Mouse (Mus musculus) forebrain, embryonic 10.5 days (tissue): ENCODE results near the gene Tpcn2. TPM values are rescaled to one million over a fixed set of nuclear protein-coding genes. Genes with fewer than 3 reads are reported as not detected.

ENCODE experiments used
- DNase-seq: peaks from one replicate; pipeline ENCODE4 v3.0.0-alpha.2; 2017; ENCODE audit warnings: low spot score; ENCODE audit errors: extremely low spot score
- H3K27ac ChIP-seq: fragments of 300-500 bp; sonication (generic); 2 replicates; pipeline ENCODE4 v1.5.1; 2016; ENCODE audit warnings: mild to moderate bottlenecking
- H3K27me3 ChIP-seq: fragments of 300-500 bp; sonication (generic); 2 replicates; pipeline ENCODE4 v1.6.1; 2016; ENCODE audit warnings: mild to moderate bottlenecking; ENCODE audit not compliant: poor library complexity, severe bottlenecking
- H3K36me3 ChIP-seq: fragments of 300-500 bp; sonication (generic); replicated peaks from 2 replicates; pipeline ENCODE4 v1.6.1; 2016; ENCODE audit warnings: mild to moderate bottlenecking, moderate library complexity
- H3K4me1 ChIP-seq: fragments of 300-500 bp; sonication (generic); 2 replicates; pipeline ENCODE4 v1.6.1; 2016
- H3K4me3 ChIP-seq: fragments of 300-500 bp; sonication (generic); 2 replicates; pipeline ENCODE4 v1.5.1; 2016; ENCODE audit warnings: mild to moderate bottlenecking, moderate library complexity
- H3K9me3 ChIP-seq: fragments of 300-500 bp; sonication (generic); 2 replicates; pipeline ENCODE4 v1.6.1; 2016; ENCODE audit warnings: mild to moderate bottlenecking, moderate library complexity
- WGBS: fragments of 180-500 bp; shearing (Covaris S2); methylation state at CpG from one replicate; pipeline ENCODE4 v1.1.7; 2016; 5-methylcytosine and 5-hydroxymethylcytosine counted together
- polyA plus RNA-seq: library from polyadenylated mRNA; unstranded; fragments of >200 nt; fragmentation: Nextera tagmentation; extraction: Ambion mirVana; gene quantifications from 2 replicates; pipeline ENCODE4 v1.2.1, GENCODE M21; 2016

Gene Tpcn2
- polyA plus RNA-seq, 1 experiment from 2014 or later, result 5.9 TPM

DNA sequence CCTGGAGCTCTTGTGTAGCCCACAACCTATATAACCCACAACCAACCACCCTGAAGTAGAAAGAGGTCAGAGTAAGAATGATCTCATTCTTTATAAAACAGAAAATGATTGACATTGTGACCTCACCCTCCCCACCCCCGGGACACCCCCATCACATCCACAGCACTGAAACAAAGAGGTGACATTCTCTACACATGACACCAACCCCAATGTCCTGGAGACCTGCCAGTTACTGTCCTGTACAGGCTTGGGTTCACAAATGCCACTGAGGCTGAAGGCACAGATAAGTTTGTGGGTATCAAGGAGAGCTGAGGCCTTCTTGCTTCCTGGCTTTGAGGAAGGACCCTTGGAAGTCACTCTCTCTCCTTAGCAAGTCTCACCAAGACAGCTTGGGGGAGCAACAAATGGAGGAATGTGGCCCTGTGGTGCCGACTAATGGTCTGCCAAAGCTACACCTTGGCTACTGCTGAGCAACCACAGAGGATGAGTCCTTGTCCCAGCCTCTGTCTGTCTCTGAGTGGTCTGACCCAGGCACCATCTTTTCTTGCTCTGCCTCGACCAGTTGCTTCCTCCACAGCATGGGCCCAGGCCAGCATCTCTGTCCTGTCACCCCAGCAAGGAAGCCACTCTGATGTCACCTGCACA, 29.7 kb downstream of the Tpcn2 start:
- 80% methylated on average over 3 of the region's 3 CpGs for WGBS
- Histone ChIP-seq H3K27me3 (no peaks in the 10 kb centered on the region), H3K4me1 (peaks cover 11% of the 10 kb centered on the region), H3K27ac (no peak overlapping the region), H3K36me3 (peaks cover 17% of the 10 kb centered on the region; the same call in 1 of the 2 replicates), H3K4me3 (no peak overlapping the region), H3K9me3 (no peaks in the 10 kb centered on the region)
- DNase-seq, result no peak

DNA sequence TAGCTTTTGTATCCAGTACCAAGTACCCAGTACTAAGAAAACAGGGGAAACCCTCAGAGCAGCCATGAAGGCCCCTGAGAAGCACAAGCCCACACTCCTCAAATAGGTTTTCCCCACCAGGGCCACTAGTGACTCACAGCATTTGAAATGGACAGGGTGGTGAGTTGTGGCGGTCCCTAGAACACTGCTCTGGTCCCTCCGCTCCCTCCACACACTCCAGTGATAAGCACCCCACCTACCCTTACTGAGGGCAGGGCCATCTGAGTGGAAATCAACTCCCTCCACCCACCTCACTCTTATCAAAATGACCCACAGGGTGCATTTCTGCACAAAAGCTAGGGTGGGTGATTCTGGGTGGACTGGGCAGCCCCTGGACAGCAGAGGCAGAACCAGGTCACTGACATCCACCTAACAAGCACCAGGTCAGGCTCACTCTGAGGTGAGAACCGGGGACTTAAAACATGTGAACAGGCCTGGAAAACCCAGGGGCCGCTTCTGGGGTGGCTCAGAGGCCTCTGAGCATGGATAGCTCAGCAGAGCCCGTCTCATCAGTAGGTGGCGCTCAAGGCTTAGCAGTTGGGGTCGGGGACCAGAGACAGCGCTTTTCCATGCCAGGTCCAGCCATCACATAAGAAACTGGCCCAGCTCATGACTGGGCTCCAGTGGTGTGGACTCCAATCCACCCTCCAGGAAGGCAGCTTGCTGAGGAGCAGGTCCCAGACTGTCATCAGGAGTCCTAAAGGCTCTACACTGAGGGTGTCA, 30.9 kb downstream of the Tpcn2 start:
- peaks cover 16% of the 10 kb centered on the region; the same call in 1 of the 2 replicates for H3K36me3 ChIP-seq
- H3K9me3 ChIP-seq, result no peaks in the 10 kb centered on the region
- H3K27ac ChIP-seq, result peak overlapping the region; percentile 26; the same call in 1 of the 2 replicates
- no peaks in the 10 kb centered on the region for H3K27me3 ChIP-seq
- peak; percentile 76 for DNase-seq
- H3K4me1 ChIP-seq, result peaks cover 11% of the 10 kb centered on the region
- no peak overlapping the region for H3K4me3 ChIP-seq
- WGBS, result 28% methylated on average over 8 of the region's 8 CpGs

DNA sequence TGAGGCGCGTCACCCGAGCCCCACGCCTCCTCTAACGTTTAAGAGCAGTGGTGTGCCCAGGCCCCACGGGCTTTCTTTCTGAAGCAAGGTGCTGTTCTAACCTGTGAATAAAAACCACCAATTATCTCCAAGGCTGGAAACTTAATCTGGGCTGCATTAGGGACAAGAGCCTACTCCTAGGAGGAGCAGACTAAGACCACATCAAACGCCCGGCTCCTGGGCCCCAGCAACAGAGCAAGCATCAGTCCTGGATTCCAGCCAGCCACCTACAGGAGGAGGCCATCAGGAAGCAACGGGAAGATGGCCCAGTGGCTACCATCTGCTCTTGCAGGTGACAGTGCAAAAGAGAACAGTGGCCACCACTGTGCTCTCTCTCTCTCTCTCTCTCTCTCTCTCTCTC, 33.6 kb downstream of the Tpcn2 start:
- Histone ChIP-seq H3K27me3 (no peaks in the 10 kb centered on the region), H3K4me3 (no peak overlapping the region), H3K36me3 (no peaks in the 10 kb centered on the region; the same call in 1 of the 2 replicates), H3K27ac (no peak overlapping the region), H3K9me3 (no peaks in the 10 kb centered on the region), H3K4me1 (peaks cover 11% of the 10 kb centered on the region)
- 78% methylated on average over 9 of the region's 9 CpGs for WGBS
- no peak for DNase-seq

DNA sequence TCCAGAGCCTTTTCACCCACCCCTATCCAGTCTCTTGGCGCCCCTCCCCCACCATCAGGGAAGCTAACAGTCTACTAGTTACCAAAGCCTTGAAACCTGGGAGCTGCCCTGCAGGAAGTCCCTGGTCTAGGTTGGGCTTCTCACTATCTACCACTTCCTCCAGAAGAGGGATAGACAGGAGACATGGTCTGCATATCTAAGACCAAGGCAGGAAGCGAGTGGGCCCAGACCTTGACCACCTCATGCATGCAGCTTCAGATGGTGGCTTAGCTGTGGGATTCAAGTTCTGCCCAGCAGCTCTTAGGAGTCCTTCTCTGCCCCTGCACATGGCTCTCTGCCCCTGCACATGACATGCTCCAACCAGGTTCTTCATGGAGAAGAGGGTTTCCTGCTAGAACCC, 34.9 kb downstream of the Tpcn2 start:
- H3K9me3 ChIP-seq, result no peaks in the 10 kb centered on the region
- peaks cover 8% of the 10 kb centered on the region for H3K27me3 ChIP-seq
- peaks cover 11% of the 10 kb centered on the region for H3K4me1 ChIP-seq
- DNase-seq, result no peak
- WGBS, result 73% methylated on average over 2 of the region's 2 CpGs
- H3K36me3 ChIP-seq, result no peaks in the 10 kb centered on the region
- no peak overlapping the region for H3K27ac ChIP-seq
- no peak overlapping the region for H3K4me3 ChIP-seq

DNA sequence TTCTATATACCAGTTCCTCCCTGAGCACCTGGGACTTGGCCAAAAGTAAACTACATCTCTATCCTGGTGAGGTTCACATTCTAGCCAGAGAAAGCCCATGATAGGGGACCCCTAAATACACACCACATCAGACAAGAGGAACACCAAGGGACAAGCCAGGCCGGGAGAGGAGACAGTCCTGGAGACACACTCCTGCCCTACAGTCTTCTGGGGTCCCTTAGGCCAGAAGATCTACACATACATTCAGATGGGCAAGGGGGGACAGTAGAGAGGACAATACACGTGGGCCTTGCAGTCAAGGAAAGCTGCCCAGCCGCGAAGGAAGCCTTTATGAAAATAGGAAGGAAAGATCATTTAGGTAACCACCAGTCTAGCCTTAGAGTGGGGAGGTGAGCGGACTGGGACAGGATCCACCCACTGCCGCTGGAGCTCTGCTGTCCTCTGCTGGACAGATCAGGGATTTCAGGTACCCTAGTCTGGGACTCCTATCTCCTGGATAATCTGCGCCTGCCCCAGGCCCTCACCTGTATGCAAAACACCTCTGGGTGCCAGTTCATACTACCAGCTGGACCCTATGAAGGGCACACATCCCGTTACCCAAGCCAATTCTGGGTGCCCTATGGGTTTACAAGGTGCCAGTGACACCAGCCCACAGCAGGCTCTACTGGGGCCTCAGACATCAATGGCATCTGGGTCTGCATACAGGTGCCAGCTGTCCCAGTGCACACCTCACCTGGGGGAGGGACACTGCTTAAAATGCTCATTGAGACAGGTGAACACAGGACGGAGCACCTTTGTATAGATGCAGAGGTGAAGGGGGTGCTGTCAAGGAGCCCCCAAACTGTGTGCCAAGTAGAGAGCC, 40.7 kb downstream of the Tpcn2 start:
- 19% methylated on average over 9 of the region's 9 CpGs for WGBS
- DNase-seq, result peak; percentile 80
- peaks cover 19% of the 10 kb centered on the region for H3K27me3 ChIP-seq
- 0 out of 2 replicates have a peak overlapping the region, but pooled peaks have one; percentile 0 for H3K4me3 ChIP-seq
- peak overlapping the region; percentile 66 for H3K27ac ChIP-seq
- H3K9me3 ChIP-seq, result no peaks in the 10 kb centered on the region
- H3K4me1 ChIP-seq, result peaks cover 20% of the 10 kb centered on the region
- H3K36me3 ChIP-seq, result no peaks in the 10 kb centered on the region

DNA sequence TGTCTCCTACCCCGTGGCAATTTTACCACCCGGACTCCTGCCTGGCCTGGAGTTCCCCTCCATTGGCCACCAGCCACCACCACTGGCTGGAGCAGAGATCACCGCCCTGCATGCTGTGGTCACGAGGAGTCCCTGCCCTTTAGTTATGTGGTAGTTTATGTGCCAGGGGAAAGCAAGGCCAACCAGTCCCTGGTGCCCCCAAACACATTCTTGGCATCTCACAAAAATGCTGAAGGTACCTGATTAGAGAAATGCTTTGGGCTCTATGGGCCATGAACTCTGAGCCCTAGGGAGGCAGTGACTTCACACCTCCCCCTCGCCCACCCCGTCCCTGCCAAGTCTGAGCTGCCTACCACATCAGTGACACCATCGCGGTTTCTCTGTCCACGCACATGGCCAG, 41.8 kb downstream of the Tpcn2 start:
- H3K27ac ChIP-seq, result 0 out of 2 replicates have a peak overlapping the region, but pooled peaks have one; percentile 0
- H3K4me3 ChIP-seq, result no peak overlapping the region
- WGBS, result 90% methylated on average over 9 of the region's 9 CpGs
- H3K36me3 ChIP-seq, result no peaks in the 10 kb centered on the region
- no peak for DNase-seq
- H3K27me3 ChIP-seq, result peaks cover 19% of the 10 kb centered on the region
- no peaks in the 10 kb centered on the region for H3K9me3 ChIP-seq
- peaks cover 20% of the 10 kb centered on the region for H3K4me1 ChIP-seq

DNA sequence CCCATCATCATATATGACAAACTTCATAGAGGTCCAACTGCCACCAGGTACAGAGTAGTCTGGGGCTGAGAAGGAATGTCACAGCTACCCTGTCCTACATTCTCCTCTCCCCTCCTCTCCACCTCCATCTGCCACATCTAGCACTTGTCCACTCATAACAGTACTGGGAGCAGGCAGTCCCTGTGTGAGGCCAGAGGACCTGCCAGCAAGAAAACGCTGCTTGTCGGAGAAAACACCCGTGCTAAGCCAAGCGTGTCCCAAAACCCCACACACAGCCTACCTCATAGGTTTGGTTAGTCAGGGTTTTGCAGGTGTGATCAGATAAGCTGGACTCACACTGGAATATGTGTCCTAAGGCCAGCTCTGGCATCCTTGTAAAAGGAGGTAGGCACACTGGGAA, 42.9 kb downstream of the Tpcn2 start:
- Histone ChIP-seq H3K27me3 (peaks cover 19% of the 10 kb centered on the region), H3K4me1 (peaks cover 20% of the 10 kb centered on the region), H3K4me3 (no peak overlapping the region), H3K9me3 (no peaks in the 10 kb centered on the region), H3K27ac (0 out of 2 replicates have a peak overlapping the region, but pooled peaks have one; percentile 35), H3K36me3 (no peaks in the 10 kb centered on the region)
- WGBS, result 85% methylated on average over 4 of the region's 4 CpGs
- no peak for DNase-seq

DNA sequence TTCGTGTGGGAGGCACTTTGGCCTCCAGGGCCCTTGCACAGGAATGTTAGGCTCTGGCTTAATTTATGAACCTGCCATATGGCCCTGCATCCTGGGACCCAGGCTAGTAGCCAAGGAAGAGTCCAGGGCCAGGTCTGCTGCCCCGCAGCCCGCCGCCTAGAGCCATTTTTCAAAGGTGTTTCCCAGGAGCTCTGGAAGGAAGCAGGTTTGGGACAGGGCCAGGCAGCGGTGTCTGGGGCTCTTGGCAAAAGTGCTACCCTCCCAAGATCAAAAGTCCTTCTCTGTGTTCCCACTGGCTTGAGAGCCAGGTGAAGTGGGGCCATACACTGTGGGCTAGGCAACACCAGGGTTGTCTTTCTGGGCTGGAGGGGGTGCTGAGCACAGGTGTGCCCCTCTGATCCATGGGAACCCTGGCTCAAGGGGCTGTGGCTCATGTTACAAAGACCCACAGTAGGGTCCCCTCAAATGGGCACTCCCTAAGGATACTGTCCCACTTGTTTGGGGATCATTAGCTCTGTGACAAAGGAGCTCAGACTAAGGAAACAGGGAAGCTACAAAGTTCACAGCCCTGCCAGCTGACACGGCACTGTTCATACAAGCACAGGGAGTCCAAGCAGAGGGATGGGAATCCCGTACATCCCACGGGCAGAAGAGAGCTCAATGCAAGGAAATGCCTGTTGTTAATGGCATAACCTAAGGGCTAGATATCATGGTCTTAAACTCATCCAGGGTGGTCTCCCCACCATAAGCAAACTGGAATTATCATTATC, 43.9 kb downstream of the Tpcn2 start:
- Histone ChIP-seq H3K36me3 (no peaks in the 10 kb centered on the region), H3K4me3 (no peak overlapping the region), H3K27ac (peak overlapping the region; percentile 56), H3K27me3 (peaks cover 19% of the 10 kb centered on the region), H3K9me3 (no peaks in the 10 kb centered on the region), H3K4me1 (peaks cover 20% of the 10 kb centered on the region)
- DNase-seq, result no peak
- WGBS, result 81% methylated on average over 8 of the region's 8 CpGs

DNA sequence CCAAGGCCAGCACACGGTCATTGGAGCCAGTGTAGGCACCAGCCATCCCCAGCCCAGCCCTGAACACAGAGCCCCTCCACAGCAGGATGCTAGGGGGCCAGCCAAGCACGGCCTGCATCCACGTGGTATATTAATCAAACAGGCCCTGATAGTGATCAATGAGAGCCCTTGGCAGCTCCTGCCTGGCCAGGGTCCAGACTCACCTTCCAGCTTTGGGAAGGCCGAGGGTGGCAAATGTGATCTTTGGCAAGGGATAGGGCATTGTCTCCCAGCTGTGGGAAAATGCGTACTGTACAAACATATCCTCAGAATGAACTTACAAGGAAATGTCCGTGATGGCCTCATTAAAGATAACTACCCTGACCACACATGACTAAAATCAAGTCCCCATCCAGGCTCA, 44.7 kb downstream of the Tpcn2 start:
- DNase-seq, result no peak
- H3K4me3 ChIP-seq, result no peak overlapping the region
- peaks cover 20% of the 10 kb centered on the region for H3K4me1 ChIP-seq
- H3K9me3 ChIP-seq, result no peaks in the 10 kb centered on the region
- H3K36me3 ChIP-seq, result no peaks in the 10 kb centered on the region
- WGBS, result 84% methylated on average over 6 of the region's 6 CpGs
- peak overlapping the region; percentile 56 for H3K27ac ChIP-seq
- peaks cover 13% of the 10 kb centered on the region for H3K27me3 ChIP-seq

DNA sequence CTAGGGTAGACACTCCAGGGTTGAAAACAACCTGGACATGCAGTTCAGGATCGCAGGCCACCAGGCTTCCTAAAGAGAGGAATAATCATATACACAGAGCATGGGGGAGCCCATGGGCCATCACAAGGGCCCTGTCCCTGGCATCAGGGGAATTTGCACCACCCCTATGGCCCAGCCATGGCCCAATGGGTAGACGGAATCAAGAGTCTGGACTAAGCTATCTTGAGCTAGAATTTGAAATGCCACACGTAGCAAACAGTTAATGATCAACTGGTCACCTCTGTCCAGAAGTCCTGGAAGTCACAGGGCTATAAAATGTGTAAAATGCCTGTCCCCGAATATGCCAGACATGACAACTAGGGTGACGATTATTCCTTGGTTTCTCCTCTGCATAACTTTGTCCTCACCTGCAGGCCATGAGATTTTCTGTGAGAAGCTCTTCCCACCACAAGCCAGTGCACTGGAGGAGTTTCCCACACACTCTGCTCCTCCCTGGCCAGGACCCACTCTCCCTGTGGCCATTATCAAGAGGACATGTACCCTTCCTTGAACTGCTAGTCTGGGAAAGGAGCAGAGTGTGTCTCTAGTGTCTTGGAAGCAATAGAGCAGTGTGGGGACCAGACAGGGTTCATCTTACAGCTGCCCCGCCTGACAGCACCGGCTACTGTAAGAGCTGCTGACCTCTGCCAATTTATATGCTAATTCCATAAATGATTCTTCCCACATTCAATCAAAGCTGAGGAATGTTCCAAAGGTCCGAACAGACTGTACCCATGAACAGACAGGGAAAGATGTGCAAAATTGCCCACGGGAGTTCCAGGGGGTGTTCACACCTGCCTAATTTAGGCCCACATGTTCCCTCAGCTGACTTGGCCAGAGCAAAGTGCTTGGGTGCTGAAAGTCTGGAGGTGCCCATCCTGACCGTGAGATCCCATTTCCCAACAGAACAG, 48.7 kb downstream of the Tpcn2 start:
- Histone ChIP-seq H3K4me1 (peaks cover 18% of the 10 kb centered on the region), H3K36me3 (no peaks in the 10 kb centered on the region), H3K27ac (no peak overlapping the region), H3K27me3 (peaks cover 4% of the 10 kb centered on the region; the same call in 1 of the 2 replicates), H3K4me3 (no peak overlapping the region), H3K9me3 (no peaks in the 10 kb centered on the region)
- WGBS, result 86% methylated on average over 10 of the region's 10 CpGs
- no peak for DNase-seq

DNA sequence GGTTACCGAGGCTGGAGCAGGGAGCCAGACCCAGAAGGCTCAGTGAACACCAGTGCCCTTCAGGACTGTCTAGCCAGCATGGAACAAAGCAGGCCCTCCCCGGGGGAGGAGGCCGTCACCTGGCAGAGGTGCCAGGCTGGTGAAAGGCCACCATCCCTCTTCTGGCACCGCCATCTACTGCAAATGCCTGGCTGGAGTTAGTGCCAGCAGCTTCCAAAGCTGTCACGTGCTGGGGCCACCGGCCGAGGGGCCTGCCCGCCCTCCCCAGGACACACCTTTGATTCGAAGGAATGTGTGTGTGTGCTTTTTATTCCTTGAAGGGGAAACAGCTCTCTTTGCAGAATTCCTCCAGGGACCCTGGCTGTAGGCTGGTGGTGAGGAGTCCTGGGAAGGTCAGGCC, 52.2 kb downstream of the Tpcn2 start:
- no peak for DNase-seq
- peaks cover 13% of the 10 kb centered on the region for H3K4me1 ChIP-seq
- no peaks in the 10 kb centered on the region for H3K9me3 ChIP-seq
- peaks cover 4% of the 10 kb centered on the region; the same call in 1 of the 2 replicates for H3K27me3 ChIP-seq
- 87% methylated on average over 9 of the region's 9 CpGs for WGBS
- peak overlapping the region; percentile 48; the same call in 1 of the 2 replicates for H3K27ac ChIP-seq
- H3K4me3 ChIP-seq, result no peak overlapping the region
- H3K36me3 ChIP-seq, result no peaks in the 10 kb centered on the region
